Mouse (Mus musculus): ENCODE measurements around the gene Cyp2c23.
A peak's percentile ranks its signal among the peaks of the same experiment; 100 is the strongest.

- TF ChIP-seq CTCF (conservative IDR thresholded peaks at IDR 0.05; ENCODE audit: low read length) (peak; percentile 69), NANOG (IDR thresholded peaks at IDR 0.05; ENCODE audit: borderline replicate concordance, low read length) (no peak)
These were observed 69.8 kb downstream of the Cyp2c23 start for GRCm38 (mm10) chr19:43959162-43959561.

Measured in E14TG2a.4 (cell line).